Mouse (Mus musculus) forebrain, postnatal 0 days (tissue): ENCODE measurements around the gene Bcap31. TPM values are rescaled to one million over a fixed set of nuclear protein-coding genes. Genes with fewer than 3 reads are reported as not detected.
"Not testable (repeated sequence)": the region's sequence is repeated elsewhere in the genome, so short reads cannot be mapped to it uniquely, and the experiment has no call there.

Experiments
- ATAC-seq: fragments of 200-750 bp; cut with Nextera tagmentation; 2 replicates; pipeline ENCODE4 v1.8.0; 2017; ENCODE audit warnings: mild to moderate bottlenecking, moderate library complexity
- DNase-seq: peaks from one replicate; pipeline ENCODE4 v3.0.0-alpha.2; 2015
- H3K27ac ChIP-seq: fragments of 300-500 bp; sonication (generic); 2 replicates; pipeline ENCODE4 v1.5.1; 2014; ENCODE audit warnings: low read depth, mild to moderate bottlenecking, antibody characterized with exemption, low read length, moderate library complexity, mixed read lengths
- H3K27me3 ChIP-seq: fragments of 300-500 bp; sonication (generic); 2 replicates; pipeline ENCODE4 v1.6.1; 2014; ENCODE audit warnings: mild to moderate bottlenecking, low read length, mixed read lengths; ENCODE audit not compliant: insufficient read depth
- H3K36me3 ChIP-seq: fragments of 300-500 bp; sonication (generic); 2 replicates; pipeline ENCODE4 v1.6.1; 2014; ENCODE audit warnings: mild to moderate bottlenecking, moderate library complexity; ENCODE audit not compliant: insufficient read depth
- H3K4me1 ChIP-seq: fragments of 300-500 bp; sonication (generic); 2 replicates; pipeline ENCODE4 v1.6.1; 2014; ENCODE audit warnings: antibody characterized with exemption; ENCODE audit not compliant: insufficient read depth
- H3K4me2 ChIP-seq: fragments of 300-500 bp; sonication (generic); 2 replicates; pipeline ENCODE4 v1.6.1; 2014; ENCODE audit warnings: low read depth, mild to moderate bottlenecking, moderate library complexity
- H3K4me3 ChIP-seq: fragments of 300-500 bp; sonication (generic); 2 replicates; pipeline ENCODE4 v1.5.1; 2014; ENCODE audit warnings: low read depth, low read length, mixed read lengths
- H3K9ac ChIP-seq: fragments of 300-500 bp; sonication (generic); 2 replicates; pipeline ENCODE4 v1.6.1; 2014; ENCODE audit warnings: mild to moderate bottlenecking
- H3K9me3 ChIP-seq: fragments of 300-500 bp; sonication (generic); 2 replicates; pipeline ENCODE4 v1.6.1; 2016; ENCODE audit warnings: low read length
- CTCF ChIP-seq: sonication (generic); IDR thresholded peaks from 2 replicates; pipeline ENCODE4 v1.5.1; 2016; ENCODE audit warnings: antibody characterized with exemption, control low read depth, low read depth
- WGBS: fragments of 180-500 bp; shearing (Covaris S2); extraction: QIAGEN DNeasy Blood & Tissue Kit; methylation state at CpG from one replicate; pipeline ENCODE4 v1.1.7; 2014; 5-methylcytosine and 5-hydroxymethylcytosine counted together
- polyA plus RNA-seq: library from polyadenylated mRNA; unstranded; fragments of >200 nt; fragmentation: Nextera tagmentation; extraction: Ambion mirVana; gene quantifications from 2 replicates; pipeline ENCODE4 v1.2.1, GENCODE M21; 2015
- total RNA-seq: library from RNA; depleted of rRNA; stranded (reverse); fragments of >200 nt; gene quantifications from 2 replicates; pipeline ENCODE4 v1.2.3, GENCODE M21; 2014; rRNA removed

Gene Bcap31
- total RNA-seq = 41.9 and 45.4 TPM in 2 replicates
- 113 and 121 TPM in 2 replicates for polyA plus RNA-seq

DNA sequence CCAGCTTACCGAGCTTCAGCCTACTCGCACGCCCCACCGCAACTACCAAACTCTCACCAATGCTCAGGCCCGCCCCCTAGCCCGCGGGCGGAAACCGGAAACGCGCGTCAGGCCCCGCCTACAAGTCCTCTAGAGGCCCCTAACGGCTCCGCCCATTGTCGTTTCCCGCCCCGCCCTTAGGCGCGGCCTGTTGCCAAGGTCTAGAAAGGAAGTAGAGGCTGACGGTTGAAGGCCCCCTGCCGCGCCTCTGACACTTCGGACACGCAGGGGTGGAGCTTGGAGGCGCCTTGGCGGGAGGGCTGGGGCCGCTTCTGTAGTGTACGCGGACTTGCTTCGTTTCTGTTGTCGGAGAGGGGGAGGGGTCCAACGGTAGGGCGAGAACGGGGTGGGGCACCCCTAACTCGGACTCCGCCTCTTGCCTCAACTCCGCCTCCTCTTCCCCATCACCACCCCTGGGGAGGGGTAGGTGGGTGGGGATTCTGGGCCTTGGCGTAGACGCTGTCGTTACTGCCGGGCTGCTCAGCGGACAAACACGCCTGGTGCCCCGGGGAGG is at the start of gene Bcap31, which contains the start of gene Abcd1:
TSS of gene Bcap31 (minus strand) at position 67 of the 553 bp plus-strand sequence.
TSS of gene Abcd1 (plus strand) at position 489 of the 553 bp plus-strand sequence.
- peak; percentile 32 for TF ChIP-seq CTCF
- H3K4me2 ChIP-seq = peak within 1 kb of the TSS; percentile 61
- H3K27me3 ChIP-seq = no peaks in the 10 kb centered on the region
- H3K27ac ChIP-seq = peak within 1 kb of the TSS; percentile 78
- H3K9me3 ChIP-seq = no peaks in the 10 kb centered on the region
- H3K9ac ChIP-seq = peak within 1 kb of the TSS; percentile 59
- peak; percentile 92 for DNase-seq
- peak within 1 kb of the TSS; percentile 48 for H3K4me3 ChIP-seq
- H3K4me1 ChIP-seq = no peaks in the 10 kb centered on the region
- H3K36me3 ChIP-seq = no peaks in the 10 kb centered on the region
- ATAC-seq = peak; percentile 92
- 35% methylated on average over 44 of the region's 45 CpGs for WGBS

GRCm38 (mm10) chrX:73765311-73765710 is 49.3 kb upstream of the Bcap31 start:
- Histone ChIP-seq H3K9me3 (no peaks in the 10 kb centered on the region), H3K4me2 (no peak overlapping the region), H3K27me3 (no peaks in the 10 kb centered on the region), H3K4me1 (no peaks in the 10 kb centered on the region), H3K9ac (no peak overlapping the region), H3K27ac (no peak overlapping the region), H3K36me3 (no peaks in the 10 kb centered on the region), H3K4me3 (no peak overlapping the region)
- 54% methylated on average over 1 of the region's 1 CpGs for WGBS
- no peak for ATAC-seq
- no peak for TF ChIP-seq CTCF
- DNase-seq = no peak

GRCm38 (mm10) chrX:73758611-73759290 is 42.8 kb upstream of the Bcap31 start:
- Histone ChIP-seq H3K4me3 (no peak overlapping the region), H3K27ac (no peak overlapping the region), H3K36me3 (no peaks in the 10 kb centered on the region), H3K9ac (no peak overlapping the region), H3K4me2 (no peak overlapping the region), H3K4me1 (no peaks in the 10 kb centered on the region), H3K9me3 (no peaks in the 10 kb centered on the region), H3K27me3 (no peaks in the 10 kb centered on the region)
- no peak for DNase-seq
- WGBS = 78% methylated on average over 13 of the region's 13 CpGs
- ATAC-seq = peak; percentile 34
- no peak for TF ChIP-seq CTCF

DNA sequence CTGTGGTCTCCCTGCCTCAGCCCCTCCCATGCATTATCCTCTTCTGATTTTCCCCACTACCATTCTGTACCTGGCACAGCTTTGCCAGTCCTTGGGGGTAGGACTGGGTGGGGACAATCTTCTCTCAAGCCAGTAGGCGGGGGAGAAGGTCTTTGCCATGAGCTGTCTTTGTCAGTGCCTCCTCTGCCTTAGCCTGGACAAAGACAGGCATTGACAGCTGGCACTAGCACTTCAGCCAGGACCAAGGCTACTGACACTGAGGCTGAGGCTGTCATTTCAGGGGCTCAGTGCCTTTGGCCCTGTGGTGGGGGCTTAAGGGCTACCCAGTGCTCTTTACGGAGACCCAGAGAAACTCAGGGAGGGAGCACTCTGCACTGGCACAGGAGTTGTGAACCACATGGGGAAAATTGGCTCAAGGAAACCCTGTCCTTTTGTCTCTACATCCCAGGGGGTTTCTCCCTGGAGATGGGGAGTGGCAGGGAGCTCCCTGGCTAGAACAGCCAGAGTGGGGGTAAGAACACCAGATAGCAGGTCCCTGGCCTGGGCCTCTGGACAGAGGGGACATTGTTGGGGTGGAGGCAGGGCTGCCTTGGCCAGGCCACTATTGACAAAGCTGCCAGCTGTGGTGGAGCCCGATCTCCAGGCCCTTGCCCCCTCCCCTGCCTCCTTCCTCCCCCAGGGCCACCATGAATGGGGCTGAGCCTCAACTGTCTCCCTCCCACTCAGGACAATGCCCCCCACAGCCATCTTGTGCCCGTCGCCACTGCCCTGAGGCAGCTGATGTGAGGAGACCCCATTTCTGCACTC is 40.6 kb upstream of the Bcap31 start, which contains the start of gene Plxnb3:
TSS of gene Plxnb3 (plus strand) at position 757 of the 807 bp plus-strand sequence.
- Histone ChIP-seq H3K9me3 (no peaks in the 10 kb centered on the region), H3K27ac (no peak within 1 kb of the TSS), H3K4me3 (no peak within 1 kb of the TSS), H3K36me3 (no peaks in the 10 kb centered on the region), H3K4me1 (no peaks in the 10 kb centered on the region), H3K9ac (no peak within 1 kb of the TSS), H3K27me3 (no peaks in the 10 kb centered on the region), H3K4me2 (no peak within 1 kb of the TSS)
- no peak for DNase-seq
- TF ChIP-seq CTCF = no peak
- WGBS = 67% methylated on average over 5 of the region's 5 CpGs
- peak; percentile 32; the same call in 1 of the 2 replicates for ATAC-seq

GRCm38 (mm10) chrX:73748977-73749376 is 33.0 kb upstream of the Bcap31 start:
- no peak for TF ChIP-seq CTCF
- no peak overlapping the region for H3K9ac ChIP-seq
- WGBS = 90% methylated on average over 1 of the region's 1 CpGs

GRCm38 (mm10) chrX:73744774-73745481 is 29.0 kb upstream of the Bcap31 start:
- H3K27ac ChIP-seq = no peak overlapping the region
- H3K27me3 ChIP-seq = no peaks in the 10 kb centered on the region
- H3K4me2 ChIP-seq = no peak overlapping the region
- H3K9me3 ChIP-seq = no peaks in the 10 kb centered on the region
- ATAC-seq (no peak), DNase-seq (no peak)
- H3K9ac ChIP-seq = no peak overlapping the region
- no peaks in the 10 kb centered on the region for H3K4me1 ChIP-seq
- WGBS = 90% methylated on average over 1 of the region's 1 CpGs
- no peak for TF ChIP-seq CTCF
- no peak overlapping the region for H3K4me3 ChIP-seq
- no peaks in the 10 kb centered on the region for H3K36me3 ChIP-seq

More at GRCm38 (mm10) chrX:73748977-73749376, 33.0 kb upstream of the Bcap31 start:
- H3K36me3 ChIP-seq = no peaks in the 10 kb centered on the region
- H3K4me1 ChIP-seq = no peaks in the 10 kb centered on the region
- no peaks in the 10 kb centered on the region for H3K27me3 ChIP-seq
- H3K9me3 ChIP-seq = no peaks in the 10 kb centered on the region
- H3K4me3 ChIP-seq = no peak overlapping the region
- H3K4me2 ChIP-seq = no peak overlapping the region
- no peak overlapping the region for H3K27ac ChIP-seq
- ATAC-seq (no peak), DNase-seq (no peak)

GRCm38 (mm10) chrX:73739841-73740240 is 23.9 kb upstream of the Bcap31 start:
- H3K27me3 ChIP-seq, DNase-seq, H3K9ac ChIP-seq, H3K4me2 ChIP-seq, H3K27ac ChIP-seq, H3K36me3 ChIP-seq, H3K4me3 ChIP-seq, H3K4me1 ChIP-seq, ATAC-seq, H3K9me3 ChIP-seq: not testable (repeated sequence)
- WGBS = 94% methylated on average over 7 of the region's 7 CpGs
